Mouse (Mus musculus) megakaryocyte, embryonic 14.5 days (primary cell): ENCODE measurements around the gene Tmem98. TPM values are rescaled to one million over a fixed set of nuclear protein-coding genes. Genes with fewer than 3 reads are reported as not detected.
A peak's percentile ranks its signal among the peaks of the same experiment; 100 is the strongest.

ENCODE experiments used
- H3K27me3 ChIP-seq: replicated peaks from 2 replicates; pipeline ENCODE3; 2012; ENCODE audit warnings: inconsistent platforms
- H3K36me3 ChIP-seq: replicated peaks from 2 replicates; pipeline ENCODE3; 2012; ENCODE audit warnings: low read length, inconsistent platforms, mixed read lengths
- H3K4me1 ChIP-seq: 2 replicates; pipeline ENCODE4 v1.6.1; 2012; ENCODE audit warnings: inconsistent platforms
- H3K4me3 ChIP-seq: replicated peaks from 2 replicates; pipeline ENCODE3; 2012; ENCODE audit warnings: moderate library complexity, mild to moderate bottlenecking, inconsistent platforms
- H3K9me3 ChIP-seq: 2 replicates; pipeline ENCODE4 v1.6.1; 2012; ENCODE audit warnings: inconsistent platforms
- FLI1 ChIP-seq: IDR thresholded peaks from 2 replicates; pipeline ENCODE4 v1.6.1; 2012; ENCODE audit warnings: low read length, inconsistent platforms, mixed read lengths
- GATA1 ChIP-seq: IDR thresholded peaks from 3 replicates; pipeline ENCODE4 v1.6.1; 2012; ENCODE audit warnings: mixed read lengths, low read length, inconsistent platforms, borderline replicate concordance
- polyA plus RNA-seq: library from polyadenylated mRNA; stranded (reverse); fragments of >175 nt; gene quantifications from 2 replicates; pipeline ENCODE4 v1.2.3, GENCODE M21; 2012; ENCODE audit warnings: low replicate concordance; ENCODE audit not compliant: insufficient read depth

The Tmem98 gene
- polyA plus RNA-seq, 1 experiment, result not detected

DNA sequence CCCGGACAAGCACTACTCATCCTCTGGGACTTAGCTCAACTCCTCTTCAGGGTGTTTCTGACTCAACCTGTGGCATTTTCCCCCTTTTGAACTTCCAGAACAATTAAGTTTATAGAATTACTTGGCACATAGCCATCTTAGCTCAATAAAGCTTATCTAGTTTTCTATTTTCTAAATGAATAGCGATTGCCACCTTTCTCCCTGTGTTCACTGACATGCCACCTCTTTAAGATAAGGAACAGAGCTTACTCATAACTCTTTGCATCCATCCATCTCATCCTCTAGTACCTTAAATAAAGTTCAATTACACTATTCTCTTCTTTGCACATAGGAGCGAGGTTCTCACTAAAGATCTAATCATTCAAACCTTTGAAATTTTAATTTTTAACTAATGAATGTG is 34.4 kb upstream of the Tmem98 start:
- H3K9me3 ChIP-seq, result no peaks in the 10 kb centered on the region

DNA sequence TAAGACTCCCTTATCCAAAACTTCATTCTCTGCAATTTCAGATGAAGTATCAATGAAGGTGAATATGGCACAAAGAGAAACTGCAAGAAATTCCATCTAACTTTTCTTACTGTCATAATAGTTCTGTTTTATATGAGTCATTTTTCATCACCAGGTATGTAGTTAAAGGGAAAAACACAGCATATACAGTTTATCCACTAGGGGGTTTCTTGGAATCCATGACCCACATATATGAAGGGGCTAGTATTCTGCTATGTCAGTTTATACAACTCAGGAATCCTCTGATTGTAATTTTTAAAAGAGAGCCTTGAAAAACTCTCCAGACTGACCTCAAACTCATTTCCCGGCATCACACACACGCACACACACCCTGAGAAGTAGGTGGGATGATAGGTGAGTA is 32.3 kb upstream of the Tmem98 start:
- H3K4me3 ChIP-seq, result no peak overlapping the region
- no peaks in the 10 kb centered on the region for H3K9me3 ChIP-seq
- H3K27me3 ChIP-seq, result peaks cover 45% of the 10 kb centered on the region
- H3K36me3 ChIP-seq, result no peaks in the 10 kb centered on the region
- TF ChIP-seq GATA1 (no peak), FLI1 (no peak)
- peaks cover 13% of the 10 kb centered on the region for H3K4me1 ChIP-seq

More for the DNA sequence above, 34.4 kb upstream of the Tmem98 start:
- Histone ChIP-seq H3K36me3 (no peaks in the 10 kb centered on the region), H3K27me3 (peaks cover 59% of the 10 kb centered on the region), H3K4me3 (no peak overlapping the region), H3K4me1 (peaks cover 13% of the 10 kb centered on the region)
- TF ChIP-seq FLI1, result no peak
- TF ChIP-seq GATA1, result no peak

DNA sequence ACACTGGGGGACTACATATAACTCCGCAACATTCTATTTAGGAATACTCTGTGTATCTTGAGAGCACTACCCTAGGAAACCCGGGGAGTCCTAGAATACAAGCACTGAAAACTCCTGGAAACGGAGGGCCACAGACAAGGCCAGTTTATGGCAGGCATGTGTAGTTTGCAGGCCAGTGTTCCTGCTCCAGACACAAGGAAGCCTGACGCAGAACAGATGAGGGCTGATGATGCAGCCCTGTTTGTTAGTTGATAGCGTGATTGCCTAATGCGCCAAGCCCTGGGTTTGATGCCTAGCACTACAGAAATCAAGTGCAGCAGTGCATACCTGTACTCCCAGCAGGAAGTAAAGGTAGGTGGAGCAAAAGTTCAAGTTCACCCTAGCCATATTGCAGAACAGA is 31.8 kb upstream of the Tmem98 start:
- no peak for TF ChIP-seq FLI1
- TF ChIP-seq GATA1, result no peak
- Histone ChIP-seq H3K36me3 (no peaks in the 10 kb centered on the region), H3K4me3 (no peak overlapping the region), H3K27me3 (peaks cover 40% of the 10 kb centered on the region), H3K4me1 (peaks cover 13% of the 10 kb centered on the region), H3K9me3 (no peaks in the 10 kb centered on the region)

DNA sequence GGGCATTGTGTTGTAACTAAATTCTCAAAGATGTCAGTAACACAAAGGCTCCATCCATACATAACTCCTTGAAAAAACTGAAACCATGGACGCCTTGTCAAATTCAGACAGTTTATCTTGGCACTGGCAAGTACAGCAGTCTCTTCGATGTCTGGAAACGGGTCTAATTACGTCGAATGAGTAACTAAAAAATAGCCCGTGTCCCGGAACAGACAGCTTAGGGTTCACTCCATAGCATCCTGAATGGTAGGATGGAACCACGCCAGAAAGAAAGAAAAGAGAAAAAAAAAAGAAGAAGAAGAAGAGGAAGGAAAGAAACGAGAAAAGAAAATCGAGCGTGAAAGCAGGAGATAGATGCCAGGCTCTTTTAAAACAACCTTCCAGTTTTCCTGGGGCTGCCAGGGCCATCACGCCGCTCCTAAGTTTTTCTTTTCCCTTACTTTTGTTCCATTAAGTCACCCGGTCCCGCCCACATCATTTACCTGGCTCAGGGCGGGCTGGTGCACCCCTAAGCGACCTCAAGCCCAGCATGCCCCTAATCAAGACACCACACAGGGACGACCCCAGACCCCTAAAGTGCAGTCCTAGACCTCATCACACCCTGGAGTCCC is 31.0 kb upstream of the Tmem98 start:
- TF ChIP-seq FLI1, result no peak
- no peak for TF ChIP-seq GATA1
- Histone ChIP-seq H3K27me3 (peaks cover 32% of the 10 kb centered on the region), H3K4me1 (peaks cover 14% of the 10 kb centered on the region), H3K9me3 (no peaks in the 10 kb centered on the region), H3K4me3 (peak overlapping the region; percentile 92), H3K36me3 (no peaks in the 10 kb centered on the region)

DNA sequence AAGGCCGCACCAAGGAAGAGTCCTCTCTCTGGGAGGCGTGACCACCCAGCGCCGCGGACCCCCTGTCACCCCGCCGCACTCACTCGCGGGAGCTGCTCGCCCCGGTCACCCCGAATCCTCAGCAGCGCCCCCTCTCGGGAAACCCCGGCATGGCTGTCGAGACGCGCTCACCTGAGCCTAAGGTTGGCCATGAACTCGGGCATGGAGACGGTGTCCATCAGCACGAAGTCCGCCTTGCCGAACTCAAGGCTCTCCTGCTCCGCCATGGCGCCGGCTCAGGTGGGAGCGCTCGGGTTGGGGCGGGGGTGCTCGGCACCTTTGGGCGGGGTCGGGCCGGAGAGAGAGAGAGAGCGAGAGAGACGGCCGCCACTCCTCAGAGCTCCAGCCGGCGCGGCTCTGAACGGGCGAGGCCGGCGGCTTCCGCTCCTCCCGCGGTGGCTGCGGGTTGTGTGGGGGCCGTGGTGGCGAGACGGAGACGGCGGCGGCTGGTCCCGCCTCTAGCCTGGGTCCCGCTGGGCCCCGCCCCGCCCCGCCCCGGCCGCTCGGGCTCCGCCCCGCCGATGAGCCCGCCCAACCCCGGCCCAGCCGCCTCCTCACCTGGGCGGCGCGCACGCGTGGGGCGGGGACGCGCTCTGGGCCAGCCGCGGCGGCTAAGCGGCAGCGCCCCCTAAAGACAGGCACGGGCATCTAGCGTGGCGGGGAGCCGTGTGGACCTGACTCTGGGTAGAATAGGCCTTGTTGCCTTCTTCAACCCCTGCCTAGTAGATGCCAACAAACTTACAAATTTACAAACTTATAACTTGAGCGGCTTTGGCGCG is 30.2 kb upstream of the Tmem98 start, which contains the start of gene Myo1d:
Myo1d (minus strand) TSS at position 499 of the 818 bp plus-strand sequence.
- H3K4me3 ChIP-seq, result peak within 1 kb of the TSS; percentile 92
- TF ChIP-seq FLI1, result no peak
- TF ChIP-seq GATA1, result no peak
- peaks cover 19% of the 10 kb centered on the region for H3K4me1 ChIP-seq
- peaks cover 27% of the 10 kb centered on the region for H3K27me3 ChIP-seq
- H3K9me3 ChIP-seq, result 0 out of 2 replicates have a peak, but pooled peaks cover under 1% of the 10 kb centered on the region
- no peaks in the 10 kb centered on the region for H3K36me3 ChIP-seq

DNA sequence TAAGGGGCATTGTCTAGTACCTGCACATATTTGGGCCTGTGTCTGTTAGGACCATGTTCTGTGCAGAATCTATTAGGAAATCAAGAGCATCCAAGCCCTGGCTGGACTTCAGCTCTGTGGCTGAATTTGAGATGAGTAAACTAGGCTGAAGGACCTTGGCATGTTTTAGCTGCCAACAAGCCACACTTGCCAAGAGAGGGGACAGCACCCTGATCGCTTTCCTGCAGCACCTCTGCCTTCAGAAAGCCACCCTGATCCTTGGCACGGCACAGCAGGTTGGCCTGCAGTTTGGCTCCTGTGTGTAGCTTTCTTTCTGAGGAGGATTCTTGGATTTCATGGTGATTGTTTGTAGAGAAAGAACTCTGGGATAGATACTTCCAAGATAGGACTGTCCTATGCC is 28.4 kb upstream of the Tmem98 start:
- TF ChIP-seq GATA1, result no peak
- no peak for TF ChIP-seq FLI1
- Histone ChIP-seq H3K9me3 (peaks cover 6% of the 10 kb centered on the region; the same call in 1 of the 2 replicates), H3K27me3 (peaks cover 23% of the 10 kb centered on the region), H3K4me1 (peaks cover 29% of the 10 kb centered on the region), H3K4me3 (no peak overlapping the region), H3K36me3 (no peaks in the 10 kb centered on the region)

DNA sequence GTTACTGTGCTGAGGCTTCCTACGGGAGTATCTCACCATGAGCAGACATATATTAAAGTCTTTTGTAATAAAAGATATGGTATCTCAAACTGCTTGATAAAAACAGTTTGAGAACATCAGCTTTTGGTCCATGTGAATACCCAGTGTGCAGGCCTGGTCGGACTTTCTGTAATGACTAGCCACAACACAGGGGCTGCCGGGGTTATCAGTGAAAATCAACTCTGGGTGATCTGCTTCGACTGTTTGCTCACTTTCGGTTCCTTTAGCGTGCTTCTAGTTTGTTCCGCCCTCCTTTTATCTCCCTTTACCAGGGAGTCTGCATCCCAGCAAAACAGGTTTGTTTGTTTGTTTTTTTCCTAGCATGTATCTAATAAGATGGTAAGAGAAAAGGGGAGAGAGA is 26.5 kb upstream of the Tmem98 start:
- peaks cover 6% of the 10 kb centered on the region; the same call in 1 of the 2 replicates for H3K9me3 ChIP-seq
- H3K36me3 ChIP-seq, result no peaks in the 10 kb centered on the region
- peaks cover 21% of the 10 kb centered on the region for H3K27me3 ChIP-seq
- no peak overlapping the region for H3K4me3 ChIP-seq
- no peak for TF ChIP-seq GATA1
- TF ChIP-seq FLI1, result no peak
- H3K4me1 ChIP-seq, result peaks cover 29% of the 10 kb centered on the region

DNA sequence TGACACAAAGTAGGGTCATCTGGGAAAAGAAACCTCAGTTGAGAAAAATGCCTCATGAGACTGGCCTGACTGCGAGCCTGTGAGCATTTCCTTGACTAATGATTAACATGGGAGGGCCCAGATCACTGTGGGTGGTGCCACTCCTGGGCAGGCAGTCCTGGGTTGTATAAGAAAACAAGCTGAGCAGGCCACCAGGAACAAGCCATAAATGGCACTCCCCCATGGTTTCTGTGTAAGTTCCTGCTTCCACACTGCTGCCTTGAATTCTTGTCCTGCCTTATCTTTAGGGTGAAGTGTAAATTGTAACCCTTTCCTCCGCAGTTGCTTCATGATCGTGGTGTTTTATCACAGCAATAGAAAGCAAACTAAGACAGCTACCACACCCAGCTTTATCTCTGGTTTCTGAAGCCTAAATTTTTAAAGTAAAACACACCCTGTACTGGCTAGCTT is 25.7 kb upstream of the Tmem98 start:
- peaks cover 22% of the 10 kb centered on the region for H3K27me3 ChIP-seq
- peaks cover 27% of the 10 kb centered on the region for H3K4me1 ChIP-seq
- no peak overlapping the region for H3K4me3 ChIP-seq
- TF ChIP-seq FLI1, result no peak
- no peak for TF ChIP-seq GATA1
- peaks cover 6% of the 10 kb centered on the region; the same call in 1 of the 2 replicates for H3K9me3 ChIP-seq
- no peaks in the 10 kb centered on the region for H3K36me3 ChIP-seq

DNA sequence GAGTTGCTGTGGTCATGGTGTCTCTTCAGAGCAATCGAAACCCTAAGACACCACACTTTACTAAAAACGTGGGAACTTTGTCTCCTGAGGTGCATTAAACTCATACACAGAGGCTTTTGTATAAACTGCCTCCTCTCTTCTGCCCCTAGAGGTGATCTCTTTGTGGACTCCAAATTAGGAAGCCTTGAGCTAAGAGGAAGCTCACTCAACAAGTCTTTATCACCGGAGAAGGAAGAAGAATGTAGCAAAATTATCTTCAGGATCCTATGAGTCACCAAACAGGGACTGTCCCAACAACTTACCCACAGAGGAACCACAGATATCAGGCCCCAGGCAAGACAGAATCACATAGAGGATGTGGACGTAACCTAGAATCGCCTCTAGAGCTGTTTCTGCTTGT is 24.3 kb upstream of the Tmem98 start:
- Histone ChIP-seq H3K27me3 (peaks cover 15% of the 10 kb centered on the region), H3K36me3 (no peaks in the 10 kb centered on the region), H3K4me1 (peaks cover 16% of the 10 kb centered on the region), H3K9me3 (peaks cover 6% of the 10 kb centered on the region; the same call in 1 of the 2 replicates), H3K4me3 (no peak overlapping the region)
- TF ChIP-seq FLI1 (no peak), GATA1 (no peak)

DNA sequence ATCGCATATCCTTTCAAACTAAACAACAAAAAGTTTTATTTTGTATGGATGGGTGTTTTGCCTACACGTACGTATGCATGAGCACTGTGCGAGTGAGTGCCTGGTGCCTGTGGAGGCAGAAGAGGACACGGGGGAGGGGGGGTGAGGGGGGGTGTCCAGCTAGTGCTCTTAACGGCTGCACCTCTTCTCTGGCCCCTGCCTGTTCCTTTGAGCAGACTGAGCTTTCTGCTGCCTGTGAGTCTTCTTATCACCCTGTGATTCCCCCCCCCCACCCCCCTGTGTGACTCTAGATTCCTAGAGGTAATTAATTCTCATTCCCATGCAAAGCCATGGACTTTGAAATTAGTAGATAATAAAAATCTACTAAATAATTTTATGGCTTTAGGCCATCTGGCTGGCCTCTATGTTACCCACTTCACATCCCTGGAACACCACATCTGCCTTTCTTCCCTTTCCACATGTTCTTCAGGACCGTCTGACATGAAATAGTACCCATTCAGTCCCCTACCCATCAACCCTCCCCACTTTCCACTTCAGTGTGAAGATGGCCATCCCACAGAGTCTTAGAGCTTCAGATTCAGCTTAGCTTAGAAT is 20.2 kb upstream of the Tmem98 start:
- peaks cover 6% of the 10 kb centered on the region; the same call in 1 of the 2 replicates for H3K9me3 ChIP-seq
- no peak overlapping the region for H3K4me3 ChIP-seq
- H3K27me3 ChIP-seq, result peaks cover 22% of the 10 kb centered on the region
- TF ChIP-seq FLI1 (no peak), GATA1 (no peak)
- H3K4me1 ChIP-seq, result peaks cover 11% of the 10 kb centered on the region; the same call in 1 of the 2 replicates
- no peaks in the 10 kb centered on the region for H3K36me3 ChIP-seq
